Mouse (Mus musculus): ENCODE data around the gene Trex1. TPM values are rescaled to one million over a fixed set of nuclear protein-coding genes. Genes with fewer than 3 reads are reported as not detected.

The Trex1 gene
- polyA plus RNA-seq, 1 experiment from 2014 or later, result 15.3 TPM

GRCm38 (mm10) chr9:109094553-109095136 is 35.1 kb upstream of the Trex1 start:
- 1% methylated on average over 21 of the region's 21 CpGs for WGBS
- peak overlapping the region; percentile 76 for H3K4me3 ChIP-seq (replicated peaks; ENCODE audit: low read depth, low read length)
- H3K27me3 ChIP-seq (ENCODE audit: control insufficient read depth, insufficient read depth, low read length), result no peaks in the 10 kb centered on the region
- no peaks in the 10 kb centered on the region for H3K9me3 ChIP-seq (ENCODE audit: control insufficient read depth, low read length)
- peak overlapping the region; percentile 97 for H3K9ac ChIP-seq (replicated peaks; ENCODE audit: low read length)
- H3K4me1 ChIP-seq (ENCODE audit: control insufficient read depth, insufficient read depth, low read length), result peaks cover 39% of the 10 kb centered on the region
- H3K4me2 ChIP-seq (ENCODE audit: low read length), result peak overlapping the region; percentile 97
- H3K36me3 ChIP-seq (ENCODE audit: control insufficient read depth, insufficient read depth, low read length), result peaks cover 31% of the 10 kb centered on the region
- DNase-seq (no peak), ATAC-seq (ENCODE audit: low FRiP score, low TSS enrichment) (no peak; the same call in 1 of the 2 replicates)
- peak overlapping the region; percentile 100 for H3K27ac ChIP-seq (replicated peaks; ENCODE audit: low read depth, low read length)

- Histone ChIP-seq H3K9me3 (ENCODE audit: control insufficient read depth, low read length) (no peaks in the 10 kb centered on the region), H3K27me3 (ENCODE audit: control insufficient read depth, insufficient read depth, low read length) (no peaks in the 10 kb centered on the region), H3K27ac (replicated peaks; ENCODE audit: low read depth, low read length) (peak overlapping the region; percentile 100), H3K9ac (replicated peaks; ENCODE audit: low read length) (peak overlapping the region; percentile 97), H3K4me1 (ENCODE audit: control insufficient read depth, insufficient read depth, low read length) (peaks cover 34% of the 10 kb centered on the region), H3K4me2 (ENCODE audit: low read length) (peak overlapping the region; percentile 97), H3K36me3 (ENCODE audit: control insufficient read depth, insufficient read depth, low read length) (peaks cover 27% of the 10 kb centered on the region), H3K4me3 (replicated peaks; ENCODE audit: low read depth, low read length) (peak overlapping the region; percentile 76)
- no peak for ATAC-seq (ENCODE audit: low FRiP score, low TSS enrichment)
- WGBS, result 17% methylated on average over 11 of the region's 11 CpGs
- peak; percentile 35 for DNase-seq
These were observed 34.4 kb upstream of the Trex1 start for GRCm38 (mm10) chr9:109093786-109094552.

GRCm38 (mm10) chr9:109092799-109093198 is 33.3 kb upstream of the Trex1 start:
- Histone ChIP-seq H3K27me3 (ENCODE audit: control insufficient read depth, insufficient read depth, low read length) (no peaks in the 10 kb centered on the region), H3K4me3 (replicated peaks; ENCODE audit: low read depth, low read length) (no peak overlapping the region), H3K4me2 (ENCODE audit: low read length) (no peak overlapping the region), H3K4me1 (ENCODE audit: control insufficient read depth, insufficient read depth, low read length) (peaks cover 22% of the 10 kb centered on the region), H3K36me3 (ENCODE audit: control insufficient read depth, insufficient read depth, low read length) (peaks cover 27% of the 10 kb centered on the region), H3K9me3 (ENCODE audit: control insufficient read depth, low read length) (no peaks in the 10 kb centered on the region), H3K9ac (replicated peaks; ENCODE audit: low read length) (no peak overlapping the region), H3K27ac (replicated peaks; ENCODE audit: low read depth, low read length) (no peak overlapping the region)
- ATAC-seq (ENCODE audit: low FRiP score, low TSS enrichment), result no peak
- DNase-seq, result no peak
- 29% methylated on average over 6 of the region's 6 CpGs for WGBS

- ATAC-seq (ENCODE audit: low FRiP score, low TSS enrichment), result no peak
These were observed 32.3 kb upstream of the Trex1 start for GRCm38 (mm10) chr9:109091802-109092201.

GRCm38 (mm10) chr9:109090446-109090845 is 30.9 kb upstream of the Trex1 start:
- no peaks in the 10 kb centered on the region for H3K9me3 ChIP-seq (ENCODE audit: control insufficient read depth, low read length)
- no peak overlapping the region for H3K4me2 ChIP-seq (ENCODE audit: low read length)
- DNase-seq (no peak), ATAC-seq (ENCODE audit: low FRiP score, low TSS enrichment) (no peak)
- no peak overlapping the region for H3K4me3 ChIP-seq (replicated peaks; ENCODE audit: low read depth, low read length)
- no peak overlapping the region for H3K9ac ChIP-seq (replicated peaks; ENCODE audit: low read length)
- peaks cover 27% of the 10 kb centered on the region for H3K36me3 ChIP-seq (ENCODE audit: control insufficient read depth, insufficient read depth, low read length)
- no peaks in the 10 kb centered on the region for H3K27me3 ChIP-seq (ENCODE audit: control insufficient read depth, insufficient read depth, low read length)
- H3K4me1 ChIP-seq (ENCODE audit: control insufficient read depth, insufficient read depth, low read length), result peaks cover 11% of the 10 kb centered on the region
- 57% methylated on average over 15 of the region's 15 CpGs for WGBS
- no peak overlapping the region for H3K27ac ChIP-seq (replicated peaks; ENCODE audit: low read depth, low read length)

More at GRCm38 (mm10) chr9:109091802-109092201, 32.3 kb upstream of the Trex1 start:
- no peak for DNase-seq
- no peaks in the 10 kb centered on the region for H3K9me3 ChIP-seq (ENCODE audit: control insufficient read depth, low read length)
- H3K9ac ChIP-seq (replicated peaks; ENCODE audit: low read length), result no peak overlapping the region
- WGBS, result 94% methylated on average over 8 of the region's 8 CpGs
- H3K4me3 ChIP-seq (replicated peaks; ENCODE audit: low read depth, low read length), result no peak overlapping the region
- peaks cover 13% of the 10 kb centered on the region for H3K4me1 ChIP-seq (ENCODE audit: control insufficient read depth, insufficient read depth, low read length)
- peaks cover 27% of the 10 kb centered on the region for H3K36me3 ChIP-seq (ENCODE audit: control insufficient read depth, insufficient read depth, low read length)
- no peak overlapping the region for H3K4me2 ChIP-seq (ENCODE audit: low read length)
- no peaks in the 10 kb centered on the region for H3K27me3 ChIP-seq (ENCODE audit: control insufficient read depth, insufficient read depth, low read length)
- H3K27ac ChIP-seq (replicated peaks; ENCODE audit: low read depth, low read length), result no peak overlapping the region

- ATAC-seq (ENCODE audit: low FRiP score, low TSS enrichment) (no peak), DNase-seq (peak; percentile 80)
- WGBS, result 6% methylated on average over 5 of the region's 5 CpGs
- Histone ChIP-seq H3K9me3 (ENCODE audit: control insufficient read depth, low read length) (no peaks in the 10 kb centered on the region), H3K4me3 (replicated peaks; ENCODE audit: low read depth, low read length) (no peak overlapping the region), H3K4me1 (ENCODE audit: control insufficient read depth, insufficient read depth, low read length) (peaks cover 5% of the 10 kb centered on the region), H3K4me2 (ENCODE audit: low read length) (no peak overlapping the region), H3K27me3 (ENCODE audit: control insufficient read depth, insufficient read depth, low read length) (no peaks in the 10 kb centered on the region), H3K9ac (replicated peaks; ENCODE audit: low read length) (peak overlapping the region; percentile 1; the same call in 1 of the 2 replicates), H3K27ac (replicated peaks; ENCODE audit: low read depth, low read length) (no peak overlapping the region), H3K36me3 (ENCODE audit: control insufficient read depth, insufficient read depth, low read length) (peaks cover 27% of the 10 kb centered on the region)
These were observed 28.5 kb upstream of the Trex1 start for GRCm38 (mm10) chr9:109087987-109088386.

- H3K4me2 ChIP-seq (ENCODE audit: low read length), result no peak overlapping the region
- 17% methylated on average over 2 of the region's 2 CpGs for WGBS
- no peak overlapping the region for H3K9ac ChIP-seq (replicated peaks; ENCODE audit: low read length)
- H3K4me1 ChIP-seq (ENCODE audit: control insufficient read depth, insufficient read depth, low read length), result peaks cover 15% of the 10 kb centered on the region
- ATAC-seq (ENCODE audit: low FRiP score, low TSS enrichment) (no peak), DNase-seq (peak; percentile 71)
- H3K36me3 ChIP-seq (ENCODE audit: control insufficient read depth, insufficient read depth, low read length), result peaks cover 4% of the 10 kb centered on the region
- no peak overlapping the region for H3K27ac ChIP-seq (replicated peaks; ENCODE audit: low read depth, low read length)
- H3K9me3 ChIP-seq (ENCODE audit: control insufficient read depth, low read length), result no peaks in the 10 kb centered on the region
- no peaks in the 10 kb centered on the region for H3K27me3 ChIP-seq (ENCODE audit: control insufficient read depth, insufficient read depth, low read length)
- H3K4me3 ChIP-seq (replicated peaks; ENCODE audit: low read depth, low read length), result no peak overlapping the region
These were observed 25.4 kb upstream of the Trex1 start for GRCm38 (mm10) chr9:109084922-109085321.

- H3K36me3 ChIP-seq (ENCODE audit: control insufficient read depth, insufficient read depth, low read length), result peaks cover 12% of the 10 kb centered on the region; the same call in 1 of the 2 replicates
- under 1% methylated on average over 37 of the region's 37 CpGs for WGBS
- peak within 1 kb of the TSS; percentile 66 for H3K27ac ChIP-seq (replicated peaks; ENCODE audit: low read depth, low read length)
- DNase-seq (peak; percentile 91), ATAC-seq (ENCODE audit: low FRiP score, low TSS enrichment) (peak; percentile 96)
- peaks cover 15% of the 10 kb centered on the region for H3K4me1 ChIP-seq (ENCODE audit: control insufficient read depth, insufficient read depth, low read length)
- H3K4me3 ChIP-seq (replicated peaks; ENCODE audit: low read depth, low read length), result peak within 1 kb of the TSS; percentile 80
- no peaks in the 10 kb centered on the region for H3K9me3 ChIP-seq (ENCODE audit: control insufficient read depth, low read length)
- peak within 1 kb of the TSS; percentile 89 for H3K4me2 ChIP-seq (ENCODE audit: low read length)
- peak within 1 kb of the TSS; percentile 86 for H3K9ac ChIP-seq (replicated peaks; ENCODE audit: low read length)
- H3K27me3 ChIP-seq (ENCODE audit: control insufficient read depth, insufficient read depth, low read length), result no peaks in the 10 kb centered on the region
These were observed 22.7 kb upstream of the Trex1 start, which contains the start of the genes Ccdc51 and Tma7 for GRCm38 (mm10) chr9:109082124-109082800. Gene Ccdc51, plus strand, starts transcription at chr9:109082493. Gene Tma7, minus strand, starts transcription at chr9:109082587.

All from midbrain, embryonic 14.5 days (tissue).